Comparison of ENCODE assay signal across 27 mouse cellular contexts in genomic region chr15:81966062-81966829, GRCm38 (mm10). TPM values are rescaled to one million over a fixed set of nuclear protein-coding genes. Genes with fewer than 3 reads are reported as not detected.
"Had no signal": no experiment of that assay in that cellular context is flagged by ENCODE, and none has a peak within 500 bp of the region (broad histone marks: within the 10 kb centered on the region; RNA-seq: fewer than 3 reads in every experiment).

No protein-coding gene starts in this region.

- H3K9me3 ChIP-seq: kidney, embryonic 15.5 days; limb, embryonic 10.5 days; limb, embryonic 13.5 days; liver, embryonic 13.5 days; lung, embryonic 15.5 days; midbrain, embryonic 15.5 days had no signal

- H3K27ac ChIP-seq: kidney, embryonic 15.5 days; limb, embryonic 10.5 days; limb, embryonic 13.5 days; liver, embryonic 13.5 days; lung, embryonic 15.5 days; macrophage; midbrain, embryonic 15.5 days; stomach, postnatal 0 days had no signal

- H3K27me3 ChIP-seq: kidney, embryonic 15.5 days; limb, embryonic 13.5 days; lung, embryonic 15.5 days; midbrain, embryonic 15.5 days had no signal

- H3K4me3 ChIP-seq: kidney, embryonic 15.5 days; limb, embryonic 10.5 days; limb, embryonic 13.5 days; liver, embryonic 13.5 days; lung, embryonic 15.5 days; midbrain, embryonic 15.5 days had no signal

- ATAC-seq: intestine, postnatal 0 days; midbrain, embryonic 15.5 days had no signal

- DNase-seq: kidney, adult 8-10 months; kidney, postnatal 10 days; kidney, postnatal 36 days; liver; liver, embryonic 13.5 days; thymus, adult 2 months; thymus, postnatal 14 days; thymus, postnatal 4 days had no signal

- H3K9ac ChIP-seq: kidney, embryonic 15.5 days; limb, embryonic 13.5 days; liver, embryonic 13.5 days; lung, embryonic 15.5 days; midbrain, embryonic 15.5 days had no signal

- H3K36me3 ChIP-seq: kidney, embryonic 15.5 days; limb, embryonic 10.5 days; limb, embryonic 13.5 days; liver, embryonic 13.5 days; lung, embryonic 15.5 days; midbrain, embryonic 15.5 days had no signal

- H3K4me1 ChIP-seq: limb, embryonic 13.5 days; lung, embryonic 15.5 days; midbrain, embryonic 15.5 days had no signal

- H3K4me2 ChIP-seq: kidney, embryonic 15.5 days; limb, embryonic 13.5 days; liver, embryonic 13.5 days; lung, embryonic 15.5 days; midbrain, embryonic 15.5 days had no signal

RNA-seq across cellular contexts. Expression of gene 1700029P11Rik, which starts 14.1 kb away (rescaled TPM):
- total RNA-seq: layer of hippocampus, postnatal 14 days; left cerebral cortex, adult 8-10 months; left cerebral cortex, postnatal 25 days; megakaryocyte, adult 5-6 weeks had no signal
- polyA plus RNA-seq: intestine, embryonic 14.5 days; intestine, postnatal 0 days; kidney, embryonic 15.5 days; limb, embryonic 10.5 days; limb, embryonic 13.5 days; liver, embryonic 13.5 days; liver, embryonic 16.5 days; lung, embryonic 15.5 days; macrophage; midbrain, embryonic 15.5 days; neural tube, embryonic 11.5 days; neural tube, embryonic 14.5 days; small intestine, adult 2 months; spleen, adult 2 months; stomach, embryonic 14.5 days; stomach, postnatal 0 days; thymus, adult 2 months had no signal

RNA-seq across cellular contexts. Expression of gene Csdc2, which starts 29.7 kb away (rescaled TPM):
- total RNA-seq: megakaryocyte, adult 5-6 weeks had no signal
